Mouse (Mus musculus): ENCODE measurements around the gene Lrrk1.

Gene Lrrk1

DNA sequence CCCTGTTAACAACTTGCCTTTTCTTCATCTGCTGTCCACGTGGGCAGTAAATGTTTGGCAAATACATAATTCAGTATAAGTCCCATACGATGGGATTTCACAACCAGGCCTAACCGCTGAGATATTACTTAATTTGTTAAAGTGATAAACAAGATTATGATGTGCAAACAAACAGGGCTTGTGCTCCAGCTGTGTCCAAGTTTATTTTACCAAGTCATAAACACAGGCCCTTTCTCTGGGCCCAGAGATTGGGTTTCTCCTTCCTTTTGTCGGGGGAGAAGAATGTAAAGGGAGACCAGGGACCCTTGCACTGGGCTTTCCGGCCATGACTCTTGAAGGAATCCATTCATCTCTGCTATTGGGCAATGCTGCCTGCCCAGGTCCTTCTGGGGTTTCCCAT is 129.2 kb downstream of the Lrrk1 start:
- no peak for DNase-seq (ENCODE audit: low read depth in 2 of 2, low spot score in 2 of 2)

DNA sequence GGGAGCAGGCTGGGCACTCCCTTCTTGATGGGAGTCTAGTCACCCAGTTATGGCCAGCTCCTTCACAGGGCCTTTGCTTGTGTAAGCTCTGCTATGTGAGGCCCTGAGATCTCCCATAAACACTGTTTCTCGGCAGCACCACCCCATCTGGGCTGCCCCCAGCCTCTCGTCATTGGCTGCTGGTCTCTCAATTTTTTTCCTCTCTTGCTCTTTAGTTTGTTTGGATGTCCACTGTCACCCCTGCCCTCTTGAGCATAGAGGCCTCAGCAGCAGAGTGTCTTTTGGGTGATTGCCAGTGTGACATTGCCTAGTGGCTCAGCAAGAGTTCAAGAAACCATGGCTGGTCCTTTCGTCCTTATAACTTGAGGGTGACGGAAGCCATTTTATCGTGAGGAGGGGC is 130.9 kb downstream of the Lrrk1 start:
- no peak for DNase-seq (ENCODE audit: low read depth in 2 of 2, low spot score in 2 of 2)

DNA sequence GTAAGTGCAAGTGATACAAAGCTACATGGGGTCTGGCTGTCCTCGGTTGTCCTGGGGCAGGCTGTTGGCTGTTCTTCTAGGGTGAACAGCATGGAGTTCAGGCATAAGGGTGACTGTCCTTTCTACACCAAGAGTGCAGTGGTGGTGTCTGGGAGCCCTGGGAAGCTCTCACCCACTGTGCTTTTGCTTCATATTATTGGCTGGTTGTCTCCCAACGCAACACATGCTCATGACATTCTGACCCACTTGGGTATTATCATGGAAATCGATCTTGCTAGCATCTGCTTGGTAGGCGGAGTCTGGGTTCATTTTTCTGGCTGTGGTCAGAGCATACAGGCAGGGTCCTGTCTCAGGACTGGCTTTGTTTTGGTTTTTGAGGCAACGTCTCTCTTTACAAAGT is 131.7 kb downstream of the Lrrk1 start:
- DNase-seq (ENCODE audit: low read depth in 2 of 2, low spot score in 2 of 2) = no peak

DNA sequence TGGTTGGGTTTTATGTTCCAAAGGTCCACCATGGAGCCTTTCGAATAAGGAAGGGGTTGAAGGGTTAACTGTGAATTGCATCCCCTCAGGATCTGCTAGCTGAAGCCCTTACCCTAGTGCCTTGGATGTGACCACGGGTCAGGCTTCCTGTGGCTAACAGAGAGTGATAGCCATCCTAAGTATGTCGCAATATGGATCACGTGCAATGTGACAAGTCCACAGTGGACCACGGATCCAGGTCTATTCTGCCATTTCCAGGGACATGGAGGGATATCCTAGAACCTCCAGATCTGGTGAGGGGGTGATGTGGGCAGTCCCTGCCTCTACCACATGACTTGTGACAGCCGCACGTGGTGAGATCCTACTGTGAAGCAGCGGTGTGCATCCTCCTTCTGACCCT is 133.2 kb downstream of the Lrrk1 start:
- no peak for DNase-seq (ENCODE audit: low read depth in 2 of 2, low spot score in 2 of 2)

DNA sequence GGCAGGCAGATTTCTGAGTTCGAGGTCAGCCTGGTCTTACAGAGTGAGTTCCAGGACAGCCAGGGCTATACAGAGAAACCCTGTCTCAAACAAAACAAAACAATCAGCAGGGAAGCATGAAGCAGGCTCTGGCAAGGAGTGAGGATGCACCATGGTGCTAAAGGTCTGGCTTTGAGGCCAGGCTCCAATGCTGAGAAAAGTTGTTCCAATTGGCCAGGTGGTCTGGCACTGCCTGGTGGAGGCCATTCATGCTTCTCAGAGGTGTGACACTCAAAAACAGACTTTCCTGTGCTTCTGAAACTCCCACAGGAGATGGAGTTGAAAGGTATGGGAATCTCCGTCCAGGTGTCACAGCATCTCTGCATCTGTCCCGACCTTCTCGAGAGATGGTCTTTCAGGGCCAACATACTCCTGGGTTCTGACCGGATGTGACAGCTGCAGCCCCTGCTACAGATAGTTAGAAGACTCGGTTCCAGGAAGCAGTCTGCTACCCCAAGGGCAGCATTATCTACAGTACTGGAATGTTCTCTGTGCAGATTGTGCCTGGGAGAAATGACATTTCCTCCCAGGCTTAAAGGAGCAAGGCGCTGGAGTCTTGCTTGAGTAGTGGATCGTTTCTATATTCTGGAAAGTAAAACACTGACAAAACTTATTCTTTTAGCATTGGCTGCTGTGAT is 134.0 kb downstream of the Lrrk1 start:
- DNase-seq (ENCODE audit: low read depth in 2 of 2, low spot score in 2 of 2) = no peak

DNA sequence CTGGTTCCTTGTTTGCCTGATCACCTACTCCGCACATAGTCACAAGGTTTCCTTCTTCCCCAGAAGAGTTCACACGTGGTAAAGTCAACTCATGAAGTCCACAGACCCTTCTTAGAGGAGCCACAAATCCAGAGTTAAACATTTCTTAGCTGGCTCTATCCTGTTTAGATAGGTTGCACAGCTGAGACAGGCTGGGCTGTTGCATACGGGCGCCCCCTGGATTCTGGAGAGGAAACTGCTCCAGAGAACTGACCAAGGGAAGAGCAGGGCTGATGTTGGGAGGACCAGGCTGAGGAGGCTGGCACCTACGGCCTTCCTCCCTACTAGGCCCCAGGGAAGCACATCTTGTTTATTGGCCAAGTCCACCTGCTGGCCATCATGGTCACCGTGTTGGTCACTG is 138.1 kb downstream of the Lrrk1 start:
- peak; percentile 74 to 80 for DNase-seq (ENCODE audit: low read depth in 2 of 2, low spot score in 2 of 2)

DNA sequence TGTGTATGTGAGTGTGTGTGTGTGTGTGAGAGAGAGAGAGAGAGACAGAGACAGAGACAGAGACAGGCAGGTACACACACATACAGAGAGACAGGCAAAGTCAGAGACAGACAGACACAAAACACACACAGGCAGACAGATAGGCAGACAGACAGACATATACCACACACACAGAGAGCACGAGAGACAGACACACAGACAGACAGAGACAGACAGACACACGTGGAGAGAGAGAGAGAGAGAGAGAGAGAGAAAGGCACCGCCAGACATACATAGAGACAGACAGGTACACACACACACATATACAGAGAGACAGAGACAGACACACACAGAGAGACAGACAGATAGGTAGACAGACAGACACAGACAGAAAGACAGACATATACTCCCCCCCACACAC is 138.7 kb downstream of the Lrrk1 start:
- no peak for DNase-seq (ENCODE audit: low read depth in 2 of 2, low spot score in 2 of 2)

DNA sequence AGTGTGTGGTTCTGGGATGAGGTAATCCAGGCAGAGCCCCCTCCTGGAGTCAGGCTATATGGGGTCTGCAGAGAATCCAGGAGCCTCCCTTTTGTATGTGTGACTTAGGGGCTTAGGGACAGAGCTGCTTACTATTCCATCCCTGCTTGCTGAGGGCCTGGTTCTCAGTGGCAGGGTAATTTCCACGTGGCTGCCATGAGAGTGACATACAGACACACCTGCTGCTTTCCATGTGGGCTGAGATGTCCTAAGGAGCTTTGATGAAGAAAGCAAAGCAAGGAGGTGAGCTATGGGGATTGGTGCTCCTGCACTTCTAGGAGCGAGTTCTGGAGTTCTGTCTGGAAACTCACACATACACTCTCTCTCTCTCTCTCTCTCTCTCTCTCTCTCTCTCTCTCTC is 139.1 kb downstream of the Lrrk1 start:
- no peak for DNase-seq (ENCODE audit: low read depth in 2 of 2, low spot score in 2 of 2)

DNA sequence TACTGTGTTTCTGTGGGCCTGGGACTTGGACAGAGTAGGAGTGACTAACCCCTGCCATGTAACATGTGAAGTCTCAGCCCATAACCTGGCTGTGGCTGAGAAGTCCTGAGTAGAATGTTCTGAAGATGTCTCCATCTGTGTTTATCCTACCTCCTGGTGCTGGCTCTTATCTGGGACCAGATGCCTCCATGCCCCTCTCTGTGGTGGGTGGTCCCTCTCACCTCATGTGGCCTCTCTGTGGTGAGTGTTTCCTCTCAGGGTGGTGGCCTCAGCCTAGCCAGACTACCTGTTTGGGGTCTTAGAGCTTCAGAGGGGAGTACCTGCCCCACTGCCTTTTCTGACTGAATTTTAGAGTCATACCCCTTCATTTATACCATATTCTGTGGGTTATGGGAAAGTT is 139.9 kb downstream of the Lrrk1 start:
- no peak for DNase-seq (ENCODE audit: low read depth in 2 of 2, low spot score in 2 of 2)

DNA sequence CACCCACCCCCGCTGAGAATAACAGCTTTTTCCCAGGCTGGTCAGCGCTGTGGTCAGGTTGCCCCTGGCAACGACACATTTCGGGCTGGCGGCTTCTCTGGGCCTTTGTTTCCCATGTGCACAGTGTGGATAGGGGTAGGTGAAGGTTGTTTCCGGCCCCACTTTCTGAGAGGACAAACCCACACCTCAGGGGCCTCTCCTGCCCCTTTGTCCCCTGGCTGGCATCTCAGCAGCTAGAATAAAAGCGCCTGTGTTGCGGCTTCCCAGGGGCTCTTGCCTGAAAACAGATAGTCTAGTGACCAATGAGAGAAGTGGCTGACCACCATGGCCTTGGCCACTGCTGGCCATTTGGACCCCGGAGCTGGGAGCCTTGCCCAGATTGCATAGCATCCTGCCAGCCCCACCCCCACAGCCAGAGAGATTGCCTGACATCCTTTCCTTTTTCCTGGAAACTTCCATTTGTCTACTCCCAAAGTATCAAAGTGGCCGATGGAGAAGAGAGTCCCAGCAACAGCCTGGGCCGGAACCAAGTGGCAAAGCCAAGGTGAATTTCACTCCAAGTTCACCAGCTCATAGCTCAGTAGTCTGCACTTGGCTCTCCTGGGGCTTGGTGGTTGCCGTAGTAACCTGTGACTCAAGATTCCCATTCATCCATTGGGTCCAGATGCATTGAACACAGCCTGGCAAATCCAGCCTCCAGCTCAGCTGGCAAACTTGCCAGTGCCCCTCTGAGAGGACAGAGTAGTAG is 140.7 kb downstream of the Lrrk1 start:
- DNase-seq (ENCODE audit: low read depth in 2 of 2, low spot score in 2 of 2) = no peak

DNA sequence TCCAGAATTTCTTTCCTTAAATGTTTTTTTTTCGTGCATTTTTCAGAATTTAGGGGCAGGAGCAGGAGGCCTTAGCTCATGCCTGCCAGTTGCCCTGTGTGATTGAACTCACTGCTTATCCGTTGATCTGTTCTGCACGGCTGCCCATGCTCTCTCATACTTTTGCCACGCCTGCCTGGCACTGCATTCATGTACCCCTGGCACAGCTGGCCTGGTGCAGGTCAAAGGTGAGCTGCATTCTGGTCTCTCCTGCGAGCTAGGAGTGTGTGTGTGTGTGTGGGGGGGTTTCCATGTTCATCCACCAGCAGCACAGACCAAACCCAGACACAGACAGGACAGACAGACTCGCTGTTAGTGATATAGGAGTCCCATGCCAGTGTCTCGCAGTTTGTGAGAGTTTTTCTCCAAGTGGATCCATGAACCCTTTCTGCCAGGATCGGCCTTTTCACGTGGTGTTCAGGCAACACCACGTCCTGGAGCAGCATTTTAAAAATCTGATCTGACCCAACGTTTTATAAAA is 141.4 kb downstream of the Lrrk1 start:
- no peak for DNase-seq (ENCODE audit: low read depth in 2 of 2, low spot score in 2 of 2)

DNA sequence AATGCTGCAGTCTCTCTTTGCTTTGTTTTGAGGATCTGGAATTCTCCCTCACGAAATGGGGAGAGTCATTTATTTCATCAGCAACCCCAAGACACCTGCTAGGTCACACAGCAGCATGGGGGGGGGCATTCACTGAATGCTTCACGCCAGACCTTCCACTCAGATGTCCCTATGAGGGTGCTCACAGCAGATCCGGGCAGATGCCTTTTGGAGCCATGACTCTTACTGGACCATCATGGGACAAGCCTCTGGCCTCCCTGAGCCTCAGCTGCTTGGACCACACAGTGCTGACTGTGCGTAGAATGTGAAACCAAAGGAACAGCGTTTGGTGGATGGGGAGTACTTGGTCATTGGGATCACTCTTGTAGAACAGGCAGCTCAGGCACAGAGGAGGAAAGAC is 142.5 kb downstream of the Lrrk1 start:
- DNase-seq (ENCODE audit: low read depth in 2 of 2, low spot score in 2 of 2) = no peak

DNA sequence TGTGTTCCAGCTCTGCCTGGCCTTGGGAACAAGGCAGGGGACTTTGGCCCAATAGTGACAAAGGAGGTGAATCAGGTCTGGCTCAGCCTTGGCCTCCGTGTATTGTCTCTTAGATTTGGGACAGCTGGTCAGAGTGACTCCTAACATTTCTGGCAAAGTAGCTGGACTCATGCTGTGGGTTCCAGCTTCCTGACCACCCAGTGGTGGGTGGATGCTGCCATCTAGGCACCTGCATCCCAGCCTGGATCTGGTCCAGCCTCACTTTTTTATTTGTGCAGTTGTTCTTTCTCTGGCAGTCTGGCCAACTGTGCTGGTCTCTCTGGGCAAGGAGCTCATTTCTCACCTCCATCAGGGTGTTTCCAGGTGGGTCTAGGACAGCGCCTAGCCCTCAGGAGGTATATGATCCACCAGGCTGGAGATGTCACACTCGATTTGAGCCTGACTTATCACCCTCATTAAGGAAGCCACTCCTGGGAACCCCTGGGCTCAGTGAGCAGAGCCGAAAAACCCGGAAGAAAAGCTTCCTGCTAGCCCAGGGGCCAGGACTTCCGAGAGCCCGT is 144.3 kb downstream of the Lrrk1 start:
- no peak for DNase-seq (ENCODE audit: low read depth in 2 of 2, low spot score in 2 of 2)

DNA sequence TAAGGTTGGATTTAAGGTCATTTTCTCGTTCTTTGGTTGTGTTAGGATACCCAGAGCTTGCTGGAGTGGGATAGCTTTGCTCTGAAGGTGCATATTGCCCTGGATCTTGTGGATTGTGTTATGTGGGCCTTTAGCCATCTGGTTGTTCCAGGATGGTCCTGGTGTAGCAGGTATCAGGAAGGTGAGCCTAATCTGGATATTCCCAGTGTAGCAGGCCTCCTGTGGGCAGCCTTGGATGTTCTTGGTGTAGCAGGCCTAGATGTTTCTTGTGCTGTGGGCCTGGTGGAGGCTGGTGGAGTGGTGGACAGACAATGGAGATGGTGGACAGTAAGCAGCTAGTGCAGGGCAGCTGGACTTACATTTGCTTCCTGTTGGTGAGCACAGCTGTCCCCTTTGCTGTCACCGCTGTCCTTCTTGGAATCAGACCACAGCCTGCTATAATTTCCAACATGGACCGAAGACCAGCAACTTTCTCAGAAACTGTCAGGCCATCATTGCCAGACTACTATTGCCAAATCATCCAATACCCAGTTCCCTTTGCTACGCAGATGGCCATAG is 146.2 kb downstream of the Lrrk1 start:
- no peak for DNase-seq (ENCODE audit: low read depth in 2 of 2, low spot score in 2 of 2)

DNA sequence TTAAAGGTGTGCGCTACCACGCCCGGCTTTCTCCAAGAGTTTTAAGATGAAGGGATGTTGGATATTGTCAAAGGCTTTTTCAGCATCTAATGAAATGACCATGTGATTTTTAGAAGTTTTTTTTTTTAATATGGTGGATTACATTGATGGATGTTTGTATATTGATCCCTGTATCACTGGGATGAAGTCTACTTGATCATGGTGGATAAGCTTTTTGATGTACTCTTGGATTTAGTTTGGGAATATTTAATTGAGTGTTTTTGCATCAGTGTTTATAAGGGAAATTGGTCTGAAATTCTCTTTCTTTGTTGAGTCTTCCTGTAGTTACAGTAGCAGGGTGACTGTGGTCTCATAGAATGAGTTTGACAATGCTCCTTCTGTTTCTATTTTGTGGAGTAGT is 150.0 kb downstream of the Lrrk1 start:
- no peak for DNase-seq (ENCODE audit: low read depth in 2 of 2, low spot score in 2 of 2)

DNA sequence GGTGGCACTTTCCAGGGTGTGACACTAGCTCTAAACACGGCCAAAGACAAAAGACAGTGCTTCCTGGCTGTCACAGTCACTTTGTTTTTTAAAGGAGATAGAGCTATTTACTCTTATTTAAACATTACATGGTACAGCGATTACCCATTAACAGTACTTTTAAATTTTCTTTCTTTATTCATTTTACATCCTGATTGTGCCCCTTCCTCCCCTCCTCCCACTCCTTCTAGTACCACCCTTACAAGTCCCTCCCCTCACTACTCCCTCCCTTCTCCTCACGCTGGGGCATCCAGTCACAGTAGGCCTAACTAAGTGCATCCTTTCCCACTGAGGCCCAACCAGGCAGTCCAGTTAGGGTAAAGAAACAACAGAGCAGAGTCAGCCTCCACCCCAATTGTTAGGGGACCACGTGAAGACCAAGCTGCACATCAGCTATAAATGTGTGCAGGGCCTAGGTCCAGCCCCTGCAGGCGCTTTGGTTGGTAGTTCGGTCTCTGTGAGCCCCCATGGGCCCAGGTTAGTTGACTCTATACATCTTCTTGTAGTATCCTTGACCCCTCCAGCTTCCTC is 154.1 kb downstream of the Lrrk1 start:
- DNase-seq (ENCODE audit: low read depth in 2 of 2, low spot score in 2 of 2) = no peak

DNA sequence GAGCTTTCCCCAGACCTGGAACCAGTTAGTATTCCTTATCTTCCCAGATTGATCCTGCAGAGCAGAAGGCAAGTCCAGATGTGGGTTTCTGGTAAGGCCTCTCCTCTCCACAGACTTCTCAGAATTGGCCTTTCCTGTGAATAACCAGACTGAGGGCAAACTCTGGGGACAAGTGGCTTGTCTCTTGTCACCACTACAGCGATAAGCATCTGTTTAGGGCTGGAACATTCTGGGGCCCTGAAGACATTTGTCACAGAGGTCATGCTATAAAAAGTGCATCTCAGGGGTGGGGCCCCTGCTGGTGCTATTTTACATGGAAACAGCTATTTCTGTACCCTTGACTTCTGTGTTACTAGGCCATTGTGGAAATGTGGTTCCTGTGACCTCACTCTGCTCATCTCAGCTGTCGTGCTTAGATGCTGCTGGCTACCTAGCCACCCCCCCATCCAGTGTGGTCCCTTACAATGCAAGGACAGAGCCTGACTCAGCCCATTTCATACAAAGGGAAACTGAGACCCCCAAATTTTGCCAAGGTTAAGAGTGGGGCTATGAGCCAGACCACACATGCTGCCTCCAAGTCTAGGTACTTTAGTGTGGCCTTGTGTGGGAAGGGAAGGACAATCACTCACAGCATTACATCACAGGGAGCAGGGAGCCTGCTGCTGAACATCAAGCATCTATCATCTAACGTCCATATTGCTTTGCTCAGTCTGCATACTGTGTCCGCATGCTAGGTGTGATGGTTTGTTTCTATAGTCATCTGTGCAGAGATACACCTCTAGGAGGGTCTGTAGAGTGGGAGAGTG is 154.8 kb downstream of the Lrrk1 start:
- DNase-seq (ENCODE audit: low read depth in 2 of 2, low spot score in 2 of 2) = no peak

DNA sequence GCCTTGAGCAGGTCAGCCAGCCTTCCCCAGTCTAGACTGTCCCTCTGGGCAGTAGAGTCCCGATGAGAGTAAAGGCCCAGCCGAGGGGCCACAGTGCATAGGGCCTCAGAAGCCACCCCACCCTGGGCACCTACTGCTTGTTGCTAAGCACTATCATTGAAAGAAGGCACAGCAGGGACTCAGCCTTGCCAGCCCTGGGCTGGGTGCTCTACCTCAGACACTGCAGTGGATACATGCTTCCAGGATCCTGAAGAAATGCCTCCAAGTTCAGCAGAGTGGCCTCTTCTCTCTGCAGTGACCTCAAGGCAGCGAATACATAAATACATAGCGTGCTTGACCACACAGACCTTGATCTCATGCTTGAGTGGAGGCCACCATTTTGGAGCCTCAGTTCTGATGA is 156.3 kb downstream of the Lrrk1 start:
- DNase-seq (ENCODE audit: low read depth in 2 of 2, low spot score in 2 of 2) = no peak

DNA sequence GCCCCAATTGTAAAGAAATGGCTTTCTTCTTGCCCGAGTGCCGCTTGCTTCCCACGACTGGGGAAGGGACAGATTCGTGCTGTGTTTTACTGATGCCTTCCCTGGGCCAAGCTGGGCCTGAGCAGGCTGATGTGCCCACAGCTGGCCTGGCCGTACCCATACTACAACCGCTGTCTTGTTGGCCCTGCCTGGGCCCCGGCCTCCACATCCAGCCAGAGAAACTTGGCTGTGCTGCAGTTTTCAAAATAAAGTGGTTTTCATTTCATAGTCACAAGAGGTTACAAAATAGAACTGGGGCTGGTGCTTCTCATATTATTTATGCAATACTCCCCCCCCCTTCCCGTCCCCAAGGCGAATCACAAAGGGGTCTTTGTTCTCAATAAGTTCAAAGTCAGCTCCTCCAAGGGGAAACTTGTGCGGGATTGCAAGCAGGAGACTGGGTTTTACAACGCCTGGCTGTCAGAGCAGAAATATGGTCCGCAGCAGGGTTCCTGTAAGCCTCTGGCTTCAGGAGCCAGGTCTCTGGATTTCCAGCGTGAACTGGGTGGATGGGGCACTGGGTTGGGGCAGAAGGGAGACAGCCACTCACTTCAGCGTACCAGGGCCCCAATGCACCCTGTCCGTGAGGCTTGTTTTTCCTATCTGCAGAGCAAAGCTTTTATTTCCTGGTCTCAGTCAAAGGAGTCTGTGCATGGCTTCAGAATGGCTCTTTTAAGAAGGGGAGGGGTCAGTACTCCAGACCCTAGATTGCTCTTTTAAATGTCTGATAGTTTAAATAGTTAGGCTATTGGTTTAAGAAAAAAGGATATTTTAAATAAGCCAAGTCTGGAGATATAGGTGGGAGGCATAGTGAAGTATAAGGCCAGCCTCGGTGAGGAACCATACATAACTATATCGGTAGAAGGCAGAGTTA is 157.3 kb downstream of the Lrrk1 start:
- no peak for DNase-seq (ENCODE audit: low read depth in 2 of 2, low spot score in 2 of 2)

DNA sequence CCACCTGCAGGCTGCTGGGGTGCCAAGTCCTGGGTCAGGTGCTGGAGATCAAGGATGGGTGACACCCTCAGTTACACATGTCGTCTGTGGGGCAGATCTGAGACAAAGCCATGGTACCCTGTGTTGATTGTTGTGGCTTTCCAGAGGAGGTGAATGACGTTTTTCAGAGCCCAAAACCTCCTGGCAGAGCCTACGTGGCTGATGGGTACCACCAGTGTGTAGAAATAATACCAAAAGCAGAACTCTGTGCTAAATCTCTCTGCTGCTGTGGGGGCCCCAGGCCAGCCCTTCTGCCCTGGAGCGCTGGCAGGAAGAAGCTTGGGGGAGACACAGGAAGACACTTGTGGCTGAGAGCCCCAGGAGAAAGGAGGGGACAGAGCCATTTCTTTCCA is 157.9 kb downstream of the Lrrk1 start:
- DNase-seq (ENCODE audit: low read depth in 2 of 2, low spot score in 2 of 2) = peak; percentile 54 to 66

Measured in CD8-positive naive resting alpha-beta T cell, adult 2 months (primary cell).